Mouse (Mus musculus) stomach, embryonic 14.5 days (tissue): ENCODE results near the gene Samm50. TPM values are rescaled to one million over a fixed set of nuclear protein-coding genes. Genes with fewer than 3 reads are reported as not detected.

ENCODE experiments used
- ATAC-seq: fragments of 200-750 bp; cut with Nextera tagmentation; 2 replicates; pipeline ENCODE4 v1.8.0; 2017; ENCODE audit warnings: low read depth, moderate TSS enrichment; ENCODE audit not compliant: insufficient number of reproducible peaks, insufficient read depth, low FRiP score
- H3K27ac ChIP-seq: fragments of 300-500 bp; sonication (generic); 2 replicates; pipeline ENCODE4 v1.5.1; 2014; ENCODE audit warnings: mild to moderate bottlenecking, low read length, moderate library complexity, mixed read lengths
- H3K27me3 ChIP-seq: fragments of 300-500 bp; sonication (generic); 2 replicates; pipeline ENCODE4 v1.6.1; 2014; ENCODE audit warnings: low read length, control low read depth, mixed read lengths; ENCODE audit not compliant: control insufficient read depth, insufficient read depth
- H3K36me3 ChIP-seq: fragments of 300-500 bp; sonication (generic); 2 replicates; pipeline ENCODE4 v1.6.1; 2014; ENCODE audit warnings: mild to moderate bottlenecking, control low read depth, low read length, moderate library complexity, mixed read lengths; ENCODE audit not compliant: control insufficient read depth, insufficient read depth
- H3K4me1 ChIP-seq: fragments of 300-500 bp; sonication (generic); 2 replicates; pipeline ENCODE4 v1.6.1; 2014; ENCODE audit warnings: low read length, control low read depth, mixed read lengths; ENCODE audit not compliant: control insufficient read depth, insufficient read depth
- H3K4me2 ChIP-seq: fragments of 300-500 bp; sonication (generic); replicated peaks from 2 replicates; pipeline ENCODE4 v1.6.1; 2014; ENCODE audit warnings: low read depth, low read length, control low read depth
- H3K4me3 ChIP-seq: fragments of 300-500 bp; sonication (generic); 2 replicates; pipeline ENCODE4 v1.5.1; 2014; ENCODE audit warnings: low read depth, low read length, control low read depth
- H3K9ac ChIP-seq: fragments of 300-500 bp; sonication (generic); replicated peaks from 2 replicates; pipeline ENCODE4 v1.6.1; 2014; ENCODE audit warnings: low read depth, mild to moderate bottlenecking, control low read depth, low read length, moderate library complexity, mixed read lengths
- H3K9me3 ChIP-seq: fragments of 300-500 bp; sonication (generic); 2 replicates; pipeline ENCODE4 v1.6.1; 2016; ENCODE audit warnings: low read depth, low read length, control low read depth; ENCODE audit not compliant: control insufficient read depth
- WGBS: fragments of 180-500 bp; shearing (Covaris S2); extraction: QIAGEN DNeasy Blood & Tissue Kit; methylation state at CpG from one replicate; pipeline ENCODE4 v1.1.7; 2014; 5-methylcytosine and 5-hydroxymethylcytosine counted together
- polyA plus RNA-seq: library from polyadenylated mRNA; unstranded; fragments of >200 nt; fragmentation: Nextera tagmentation; extraction: Ambion mirVana; gene quantifications from 2 replicates; pipeline ENCODE4 v1.2.1, GENCODE M21; 2014

Gene Samm50
- polyA plus RNA-seq, 1 experiment from 2014 or later: 51.6 TPM

- Histone ChIP-seq H3K36me3 (no peaks in the 10 kb centered on the region; the same call in 1 of the 2 replicates), H3K9ac (no peak overlapping the region), H3K9me3 (no peaks in the 10 kb centered on the region), H3K4me1 (peaks cover 11% of the 10 kb centered on the region), H3K4me3 (no peak overlapping the region), H3K4me2 (no peak overlapping the region), H3K27me3 (no peaks in the 10 kb centered on the region), H3K27ac (no peak overlapping the region)
- 43% methylated on average over 11 of the region's 11 CpGs for WGBS
- no peak for ATAC-seq
Observed at GRCm38 (mm10) chr15:84253757-84254156, 61.7 kb downstream of the Samm50 start.

- Histone ChIP-seq H3K4me1 (peaks cover 11% of the 10 kb centered on the region), H3K9ac (no peak overlapping the region), H3K4me3 (no peak overlapping the region), H3K36me3 (no peaks in the 10 kb centered on the region; the same call in 1 of the 2 replicates), H3K27ac (no peak overlapping the region), H3K4me2 (no peak overlapping the region), H3K9me3 (no peaks in the 10 kb centered on the region), H3K27me3 (no peaks in the 10 kb centered on the region)
- 66% methylated on average over 8 of the region's 8 CpGs for WGBS
- no peak for ATAC-seq
Observed at GRCm38 (mm10) chr15:84254387-84254786, 62.3 kb downstream of the Samm50 start.

DNA sequence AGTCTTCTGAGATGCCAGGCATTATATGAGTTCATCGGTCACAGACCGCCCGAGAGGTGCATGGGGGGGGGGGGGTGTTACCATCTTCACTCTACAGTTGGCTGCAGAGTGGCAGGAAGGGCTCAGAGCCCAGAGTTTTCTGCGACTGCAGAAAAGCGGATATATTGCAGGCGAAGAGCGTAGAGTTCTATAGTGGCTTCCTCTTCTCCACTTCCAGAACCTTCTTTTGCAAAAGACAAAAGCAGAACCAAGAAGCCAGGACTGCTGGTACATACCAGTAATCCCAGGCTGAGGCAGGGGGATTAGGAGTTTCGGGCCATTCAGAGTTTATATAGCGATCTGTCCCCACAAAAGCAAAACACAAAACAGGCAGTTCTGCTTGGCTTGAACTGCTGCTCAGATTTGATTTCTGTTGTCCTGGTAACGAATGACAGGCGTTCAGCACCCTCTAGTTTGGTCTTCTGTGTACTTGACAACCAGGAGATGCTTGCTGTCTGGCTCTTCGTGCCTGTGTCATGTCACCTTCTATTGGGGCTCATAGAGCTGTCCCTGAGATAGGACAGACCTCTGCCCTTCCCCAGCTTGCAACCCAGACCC lies 64.3 kb downstream of the Samm50 start:
- no peak for ATAC-seq
- WGBS: 78% methylated on average over 12 of the region's 12 CpGs
- no peaks in the 10 kb centered on the region for H3K27me3 ChIP-seq
- no peaks in the 10 kb centered on the region; the same call in 1 of the 2 replicates for H3K36me3 ChIP-seq
- no peak overlapping the region for H3K27ac ChIP-seq
- peaks cover 3% of the 10 kb centered on the region; the same call in 1 of the 2 replicates for H3K4me1 ChIP-seq
- H3K4me3 ChIP-seq: no peak overlapping the region
- H3K4me2 ChIP-seq: no peak overlapping the region
- no peak overlapping the region for H3K9ac ChIP-seq
- no peaks in the 10 kb centered on the region for H3K9me3 ChIP-seq

GRCm38 (mm10) chr15:84256864-84257263 lies 64.8 kb downstream of the Samm50 start:
- H3K4me2 ChIP-seq: no peak overlapping the region
- no peak for ATAC-seq
- H3K4me3 ChIP-seq: no peak overlapping the region
- WGBS: 92% methylated on average over 5 of the region's 5 CpGs
- H3K27ac ChIP-seq: no peak overlapping the region
- no peak overlapping the region for H3K9ac ChIP-seq
- no peaks in the 10 kb centered on the region for H3K27me3 ChIP-seq
- no peaks in the 10 kb centered on the region; the same call in 1 of the 2 replicates for H3K36me3 ChIP-seq
- no peaks in the 10 kb centered on the region for H3K9me3 ChIP-seq
- peaks cover 3% of the 10 kb centered on the region; the same call in 1 of the 2 replicates for H3K4me1 ChIP-seq

DNA sequence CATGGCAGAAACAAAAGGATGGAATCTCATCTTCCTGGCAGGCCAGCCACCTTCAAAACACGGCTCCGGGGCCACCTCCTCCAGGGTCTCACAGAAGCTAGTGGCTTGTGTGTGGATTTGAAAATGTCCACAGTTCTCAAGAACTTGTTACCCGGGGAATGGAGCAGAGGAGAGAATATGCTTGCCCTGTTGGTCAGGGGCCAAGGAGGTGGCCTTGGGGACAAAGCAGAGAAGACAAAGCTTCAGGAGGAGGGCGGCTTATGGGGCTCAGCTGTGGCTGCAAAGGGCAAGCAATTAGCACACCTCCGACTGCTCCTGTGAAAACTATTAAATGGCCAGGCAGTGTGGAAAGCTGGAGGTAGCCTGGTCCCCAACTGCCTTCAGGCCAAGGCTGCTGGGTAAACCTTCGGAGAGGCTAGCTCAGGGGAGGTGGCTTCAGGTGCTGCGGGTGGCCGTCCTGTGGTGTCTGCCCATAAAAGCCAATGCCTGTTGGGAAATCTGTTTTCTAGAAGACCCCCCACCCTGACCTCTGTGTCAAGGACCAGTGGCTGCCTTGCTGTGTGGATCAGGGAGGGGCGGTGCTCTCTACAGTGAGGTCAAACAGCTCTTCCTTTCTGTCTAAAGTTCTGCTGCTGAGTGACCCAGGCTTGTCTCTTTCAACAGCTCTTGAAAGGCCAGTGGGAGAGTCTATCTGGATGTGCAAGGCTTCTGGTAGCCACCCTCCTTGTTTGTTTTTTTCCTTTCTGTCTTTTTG lies 66.7 kb downstream of the Samm50 start:
- ATAC-seq: no peak
- Histone ChIP-seq H3K27ac (no peak overlapping the region), H3K27me3 (no peaks in the 10 kb centered on the region), H3K4me1 (no peaks in the 10 kb centered on the region; the same call in 1 of the 2 replicates), H3K36me3 (no peaks in the 10 kb centered on the region), H3K4me3 (no peak overlapping the region), H3K9me3 (no peaks in the 10 kb centered on the region), H3K4me2 (no peak overlapping the region), H3K9ac (no peak overlapping the region)
- WGBS: 78% methylated on average over 9 of the region's 9 CpGs

DNA sequence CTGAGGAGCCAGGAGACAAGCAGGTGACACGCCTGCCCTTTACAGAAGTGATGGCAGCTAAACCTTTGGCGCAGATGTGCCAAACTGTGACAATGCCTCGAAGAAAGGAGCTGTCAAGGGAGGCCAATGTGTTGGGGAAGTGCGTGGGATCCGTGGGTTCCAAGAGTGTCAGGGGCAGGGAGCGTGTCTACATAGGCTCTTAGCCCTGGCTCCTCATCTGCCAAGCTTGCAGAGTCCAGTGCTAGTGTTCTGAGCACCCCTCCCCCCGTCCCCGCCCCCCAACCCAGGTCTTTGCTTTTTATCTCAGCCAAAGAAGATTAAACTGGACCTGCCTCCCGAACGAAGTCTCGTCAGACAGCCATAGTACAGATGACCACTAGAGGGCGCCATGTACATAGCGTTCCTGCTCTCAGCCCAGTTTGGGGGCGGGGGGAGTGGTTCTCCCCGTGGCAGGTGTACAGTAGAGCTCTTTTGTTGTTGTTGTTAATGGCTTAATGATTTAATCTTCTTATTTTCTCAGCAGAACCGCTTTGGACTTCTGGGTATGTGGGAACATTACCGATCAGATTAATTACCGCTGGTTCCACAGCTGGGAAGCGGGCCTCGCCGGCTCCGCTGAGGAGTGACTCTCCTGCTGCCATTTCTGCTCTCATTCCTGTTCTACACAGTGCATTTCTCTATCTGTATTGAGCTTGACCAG lies 68.2 kb downstream of the Samm50 start:
- H3K9ac ChIP-seq: no peak overlapping the region
- H3K4me1 ChIP-seq: no peaks in the 10 kb centered on the region; the same call in 1 of the 2 replicates
- no peaks in the 10 kb centered on the region for H3K9me3 ChIP-seq
- no peak overlapping the region for H3K4me2 ChIP-seq
- no peak overlapping the region for H3K4me3 ChIP-seq
- no peak overlapping the region for H3K27ac ChIP-seq
- WGBS: 30% methylated on average over 22 of the region's 22 CpGs
- peak; percentile 29; the same call in 1 of the 2 replicates for ATAC-seq
- H3K27me3 ChIP-seq: no peaks in the 10 kb centered on the region
- H3K36me3 ChIP-seq: no peaks in the 10 kb centered on the region

- H3K4me1 ChIP-seq: no peaks in the 10 kb centered on the region; the same call in 1 of the 2 replicates
- H3K4me2 ChIP-seq: no peak overlapping the region
- no peak overlapping the region for H3K9ac ChIP-seq
- ATAC-seq: no peak
- H3K36me3 ChIP-seq: no peaks in the 10 kb centered on the region
- 91% methylated on average over 6 of the region's 6 CpGs for WGBS
- H3K4me3 ChIP-seq: no peak overlapping the region
- H3K9me3 ChIP-seq: no peaks in the 10 kb centered on the region
- no peaks in the 10 kb centered on the region for H3K27me3 ChIP-seq
- no peak overlapping the region for H3K27ac ChIP-seq
Observed at GRCm38 (mm10) chr15:84262630-84263029, 70.6 kb downstream of the Samm50 start.

- Histone ChIP-seq H3K27me3 (no peaks in the 10 kb centered on the region), H3K4me1 (no peaks in the 10 kb centered on the region; the same call in 1 of the 2 replicates), H3K27ac (no peak overlapping the region), H3K4me3 (no peak overlapping the region), H3K36me3 (no peaks in the 10 kb centered on the region), H3K4me2 (no peak overlapping the region), H3K9me3 (no peaks in the 10 kb centered on the region), H3K9ac (no peak overlapping the region)
- ATAC-seq: no peak
- WGBS: 59% methylated on average over 2 of the region's 2 CpGs
Observed at GRCm38 (mm10) chr15:84263573-84263972, 71.5 kb downstream of the Samm50 start.
